Mouse (Mus musculus): ENCODE measurements at regions not wholly inside any gene's neighbourhood (a gene's known extent, or its start where the extent isn't known, plus 50 kb on each side); places are given as distances from the start of the nearest gene placed in this dataset.
"Not testable (repeated sequence)": the region's sequence is repeated elsewhere in the genome, so short reads cannot be mapped to it uniquely, and the experiment has no call there.

- no peak for DNase-seq
These were observed 62.9 kb upstream of the Bet1 start for GRCm38 (mm10) chr6:4149663-4150062.

- no peak for DNase-seq
These were observed 71.5 kb upstream of the Bet1 start for GRCm38 (mm10) chr6:4158293-4158692.

GRCm38 (mm10) chr6:4163733-4164132 is 77.0 kb upstream of the Bet1 start:
- DNase-seq: no peak

GRCm38 (mm10) chr6:4167112-4167511 is 80.3 kb upstream of the Bet1 start:
- no peak for DNase-seq

- no peak for DNase-seq
These were observed 81.0 kb upstream of the Bet1 start for GRCm38 (mm10) chr6:4167757-4168156.

- DNase-seq: no peak
These were observed 84.8 kb upstream of the Bet1 start for GRCm38 (mm10) chr6:4171561-4171960.

GRCm38 (mm10) chr6:4187683-4188082 is 100.9 kb upstream of the Bet1 start:
- DNase-seq: peak in 1 of 2 experiments; percentile 3

- peak in 1 of 2 experiments; percentile 2 for DNase-seq
These were observed 104.2 kb upstream of the Bet1 start for GRCm38 (mm10) chr6:4190976-4191375.

- no peak for DNase-seq
These were observed 106.5 kb upstream of the Bet1 start for GRCm38 (mm10) chr6:4193286-4193685.

- no peak for DNase-seq
These were observed 114.4 kb upstream of the Bet1 start for GRCm38 (mm10) chr6:4201176-4201575.

- no peak for DNase-seq
These were observed 118.9 kb upstream of the Bet1 start for GRCm38 (mm10) chr6:4205681-4206080.

- no peak for DNase-seq
These were observed 158.7 kb upstream of the Bet1 start for GRCm38 (mm10) chr6:4245265-4246112.

- no peak for DNase-seq
These were observed 159.3 kb upstream of the Bet1 start for GRCm38 (mm10) chr6:4246113-4246419.

- no peak for DNase-seq
These were observed 189.8 kb upstream of the Bet1 start for GRCm38 (mm10) chr6:4276607-4277006.

GRCm38 (mm10) chr6:4277245-4277890 is 190.6 kb upstream of the Bet1 start:
- DNase-seq: no peak

GRCm38 (mm10) chr6:4291380-4291779 is 204.6 kb upstream of the Bet1 start:
- no peak for DNase-seq

- DNase-seq: not testable (repeated sequence)
These were observed 201.2 kb upstream of the Col1a2 start for GRCm38 (mm10) chr6:4303410-4303809.

- no peak for DNase-seq
These were observed 154.7 kb upstream of the Col1a2 start for GRCm38 (mm10) chr6:4349953-4350352.

GRCm38 (mm10) chr6:4362220-4362619 is 142.4 kb upstream of the Col1a2 start:
- DNase-seq: no peak

- peak; percentile 4 to 28 for DNase-seq
These were observed 129.1 kb upstream of the Col1a2 start for GRCm38 (mm10) chr6:4375465-4376037.

- DNase-seq: no peak
These were observed 107.8 kb upstream of the Col1a2 start for GRCm38 (mm10) chr6:4396808-4397207.

GRCm38 (mm10) chr6:4397695-4398598 is 106.7 kb upstream of the Col1a2 start:
- peak; percentile 2 to 8 for DNase-seq

GRCm38 (mm10) chr6:4398599-4398980 is 106.0 kb upstream of the Col1a2 start:
- no peak for DNase-seq
